Mouse (Mus musculus) layer of hippocampus, adult 11-12 months (tissue): ENCODE data around the gene Dnaja4.

Experiments
- DNase-seq: peaks from one replicate; pipeline ENCODE4 v3.0.0; 2022; ENCODE audit warnings: low spot score

Gene Dnaja4

GRCm38 (mm10) chr9:54751684-54752083, 53.0 kb downstream of the Dnaja4 start:
- no peak for DNase-seq

GRCm38 (mm10) chr9:54752201-54752943, 53.7 kb downstream of the Dnaja4 start:
- no peak for DNase-seq

GRCm38 (mm10) chr9:54752944-54753295, 54.2 kb downstream of the Dnaja4 start:
- DNase-seq, result no peak

- DNase-seq, result no peak
Measured at GRCm38 (mm10) chr9:54759592-54759991, 60.9 kb downstream of the Dnaja4 start.

- no peak for DNase-seq
Measured at GRCm38 (mm10) chr9:54764091-54764490, 65.4 kb downstream of the Dnaja4 start.

GRCm38 (mm10) chr9:54764561-54765217, 66.0 kb downstream of the Dnaja4 start, which contains the start of gene Crabp1:
TSS of gene Crabp1 (plus strand) at chr9:54764748.
- no peak for DNase-seq

GRCm38 (mm10) chr9:54765336-54766085, 66.8 kb downstream of the Dnaja4 start:
- DNase-seq, result no peak
